Mouse (Mus musculus) heart, embryonic 11.5 days (tissue): ENCODE measurements around the gene Dpysl5. TPM values are rescaled to one million over a fixed set of nuclear protein-coding genes. Genes with fewer than 3 reads are reported as not detected.

Experiments used
- ATAC-seq: fragments of 200-750 bp; cut with Nextera tagmentation; replicated peaks from 2 replicates; pipeline ENCODE4 v1.8.0; 2017; ENCODE audit warnings: moderate library complexity; ENCODE audit not compliant: insufficient number of reproducible peaks, low FRiP score, low TSS enrichment
- H3K27ac ChIP-seq: fragments of 300-500 bp; sonication (generic); 2 replicates; pipeline ENCODE4 v1.5.1; 2014; ENCODE audit warnings: mild to moderate bottlenecking, low read depth, low read length
- H3K27me3 ChIP-seq: fragments of 300-500 bp; sonication (generic); 2 replicates; pipeline ENCODE4 v1.6.1; 2014; ENCODE audit warnings: mild to moderate bottlenecking, low read length, mixed read lengths; ENCODE audit not compliant: control insufficient read depth, insufficient read depth
- H3K36me3 ChIP-seq: fragments of 300-500 bp; sonication (generic); 2 replicates; pipeline ENCODE4 v1.6.1; 2014; ENCODE audit warnings: mild to moderate bottlenecking, low read length, moderate library complexity, mixed read lengths; ENCODE audit not compliant: control insufficient read depth, insufficient read depth
- H3K4me1 ChIP-seq: fragments of 300-500 bp; sonication (generic); 2 replicates; pipeline ENCODE4 v1.6.1; 2014; ENCODE audit warnings: low read length; ENCODE audit not compliant: control insufficient read depth, insufficient read depth
- H3K4me2 ChIP-seq: fragments of 300-500 bp; sonication (generic); 2 replicates; pipeline ENCODE4 v1.6.1; 2014; ENCODE audit warnings: mild to moderate bottlenecking, moderate library complexity
- H3K4me3 ChIP-seq: fragments of 300-500 bp; sonication (generic); 2 replicates; pipeline ENCODE4 v1.5.1; 2014; ENCODE audit warnings: low read depth, low read length
- H3K9ac ChIP-seq: fragments of 300-500 bp; sonication (generic); 2 replicates; pipeline ENCODE4 v1.6.1; 2014; ENCODE audit warnings: mild to moderate bottlenecking, low read depth, low read length, moderate library complexity
- H3K9me3 ChIP-seq: fragments of 300-500 bp; sonication (generic); replicated peaks from 2 replicates; pipeline ENCODE4 v1.6.1; 2016; ENCODE audit warnings: low read length; ENCODE audit not compliant: control insufficient read depth
- WGBS: fragments of 180-500 bp; shearing (Covaris S2); extraction: QIAGEN DNeasy Blood & Tissue Kit; methylation state at CpG from one replicate; pipeline ENCODE4 v1.1.7; 2014; ENCODE audit not compliant: insufficient replicate concordance; 5-methylcytosine and 5-hydroxymethylcytosine counted together
- polyA plus RNA-seq: library from polyadenylated mRNA; unstranded; fragments of >200 nt; fragmentation: Nextera tagmentation; extraction: Ambion mirVana; gene quantifications from 2 replicates; pipeline ENCODE4 v1.2.1, GENCODE M21; 2014

Dpysl5 gene
- polyA plus RNA-seq: 2.9 and 3.5 TPM in 2 replicates

- Histone ChIP-seq H3K4me2 (peak within 1 kb of the TSS; percentile 93), H3K27ac (no peak within 1 kb of the TSS), H3K36me3 (no peaks in the 10 kb centered on the region), H3K4me1 (peaks cover 7% of the 10 kb centered on the region), H3K4me3 (peak within 1 kb of the TSS; percentile 57), H3K9ac (peak within 1 kb of the TSS; percentile 60), H3K9me3 (no peaks in the 10 kb centered on the region), H3K27me3 (peaks cover 38% of the 10 kb centered on the region)
- under 1% methylated on average over 71 of the region's 71 CpGs for WGBS
- ATAC-seq: peak; percentile 85
Measured at GRCm38 (mm10) chr5:30711147-30712001, at the start of gene Dpysl5. Gene Dpysl5 (plus strand): TSS chr5:30711564.

GRCm38 (mm10) chr5:30665360-30665759, 46.0 kb upstream of the Dpysl5 start:
- no peak overlapping the region for H3K4me3 ChIP-seq
- no peak overlapping the region for H3K4me2 ChIP-seq
- ATAC-seq: no peak
- 89% methylated on average over 9 of the region's 9 CpGs for WGBS
- H3K27ac ChIP-seq: no peak overlapping the region
- H3K4me1 ChIP-seq: peaks cover 16% of the 10 kb centered on the region
- H3K36me3 ChIP-seq: peaks cover 10% of the 10 kb centered on the region; the same call in 1 of the 2 replicates
- H3K27me3 ChIP-seq: no peaks in the 10 kb centered on the region
- no peaks in the 10 kb centered on the region; the same call in 1 of the 2 replicates for H3K9me3 ChIP-seq
- H3K9ac ChIP-seq: no peak overlapping the region

- Histone ChIP-seq H3K4me1 (peaks cover 16% of the 10 kb centered on the region), H3K4me3 (peak overlapping the region; percentile 84), H3K27ac (peak overlapping the region; percentile 82), H3K27me3 (no peaks in the 10 kb centered on the region), H3K36me3 (peaks cover 12% of the 10 kb centered on the region; the same call in 1 of the 2 replicates), H3K9me3 (no peaks in the 10 kb centered on the region; the same call in 1 of the 2 replicates), H3K9ac (peak overlapping the region; percentile 72), H3K4me2 (peak overlapping the region; percentile 64)
- WGBS: 53% methylated on average over 6 of the region's 6 CpGs
- no peak for ATAC-seq
Measured at GRCm38 (mm10) chr5:30665968-30666367, 45.4 kb upstream of the Dpysl5 start.

GRCm38 (mm10) chr5:30666391-30667195, 44.8 kb upstream of the Dpysl5 start, which contains the start of gene Cenpa:
Gene Cenpa (plus strand): TSS chr5:30666777.
- peak within 1 kb of the TSS; percentile 82 for H3K27ac ChIP-seq
- peak within 1 kb of the TSS; percentile 64 for H3K4me2 ChIP-seq
- H3K27me3 ChIP-seq: no peaks in the 10 kb centered on the region
- WGBS: under 1% methylated on average over 40 of the region's 40 CpGs
- peak within 1 kb of the TSS; percentile 84 for H3K4me3 ChIP-seq
- H3K9ac ChIP-seq: peak within 1 kb of the TSS; percentile 82
- peak; percentile 88 for ATAC-seq
- H3K36me3 ChIP-seq: peaks cover 12% of the 10 kb centered on the region; the same call in 1 of the 2 replicates
- H3K4me1 ChIP-seq: peaks cover 16% of the 10 kb centered on the region
- H3K9me3 ChIP-seq: no peaks in the 10 kb centered on the region

DNA sequence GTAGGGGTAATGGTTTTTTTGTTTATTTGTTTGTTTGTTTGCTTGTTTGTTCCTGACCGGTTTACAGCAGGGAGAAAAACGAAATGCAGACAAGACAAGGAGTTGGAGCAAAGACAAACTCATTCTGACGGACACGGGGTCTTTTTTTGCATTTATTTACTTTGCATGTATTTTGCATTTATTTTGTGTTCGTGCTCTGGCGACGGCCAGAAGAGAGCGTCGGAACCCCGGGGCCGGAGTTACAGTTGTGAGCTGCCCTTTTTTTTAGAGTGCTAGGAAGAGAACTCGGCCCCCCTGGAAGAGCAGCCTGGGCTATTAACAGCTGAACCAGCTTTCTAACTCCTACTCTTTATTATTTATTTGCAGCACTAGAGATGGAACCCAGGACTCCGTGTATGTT, 44.1 kb upstream of the Dpysl5 start:
- Histone ChIP-seq H3K27me3 (no peaks in the 10 kb centered on the region), H3K27ac (peak overlapping the region; percentile 73), H3K9me3 (no peaks in the 10 kb centered on the region), H3K36me3 (peaks cover 12% of the 10 kb centered on the region; the same call in 1 of the 2 replicates), H3K9ac (peak overlapping the region; percentile 82), H3K4me3 (peak overlapping the region; percentile 84), H3K4me1 (peaks cover 16% of the 10 kb centered on the region), H3K4me2 (peak overlapping the region; percentile 64)
- 0% methylated on average over 13 of the region's 13 CpGs for WGBS
- no peak for ATAC-seq

DNA sequence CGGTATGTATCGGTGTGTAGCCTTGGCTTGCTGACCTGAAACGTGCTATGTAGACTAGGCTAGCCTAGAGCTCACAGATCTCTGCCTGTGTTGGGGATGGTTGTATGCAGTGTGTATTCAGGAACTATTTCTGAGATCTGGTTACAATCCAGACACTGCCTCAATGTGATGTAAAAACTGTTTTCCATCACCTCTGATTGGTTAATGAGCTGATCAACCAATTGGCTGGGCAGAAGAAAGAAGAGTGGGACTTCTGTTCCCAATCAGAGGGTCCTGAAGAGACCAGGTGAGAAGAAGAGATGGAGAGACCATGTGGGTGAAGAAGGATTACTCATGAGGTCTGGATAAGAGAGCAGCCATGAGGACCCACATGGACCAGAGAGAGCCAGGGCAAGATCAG, 43.7 kb upstream of the Dpysl5 start:
- 11% methylated on average over 3 of the region's 3 CpGs for WGBS
- H3K27ac ChIP-seq: no peak overlapping the region
- peaks cover 16% of the 10 kb centered on the region for H3K4me1 ChIP-seq
- H3K36me3 ChIP-seq: peaks cover 15% of the 10 kb centered on the region
- no peak for ATAC-seq
- peak overlapping the region; percentile 84 for H3K4me3 ChIP-seq
- H3K9me3 ChIP-seq: no peaks in the 10 kb centered on the region
- H3K27me3 ChIP-seq: no peaks in the 10 kb centered on the region
- H3K4me2 ChIP-seq: peak overlapping the region; percentile 64
- peak overlapping the region; percentile 82 for H3K9ac ChIP-seq

GRCm38 (mm10) chr5:30668637-30669495, 42.5 kb upstream of the Dpysl5 start:
- Histone ChIP-seq H3K9ac (peak overlapping the region; percentile 22; the same call in 1 of the 2 replicates), H3K9me3 (no peaks in the 10 kb centered on the region), H3K36me3 (peaks cover 25% of the 10 kb centered on the region), H3K4me1 (peaks cover 16% of the 10 kb centered on the region), H3K4me3 (peak overlapping the region; percentile 84; the same call in 1 of the 2 replicates), H3K27ac (no peak overlapping the region), H3K4me2 (peak overlapping the region; percentile 64), H3K27me3 (no peaks in the 10 kb centered on the region)
- 94% methylated on average over 9 of the region's 9 CpGs for WGBS
- no peak for ATAC-seq

DNA sequence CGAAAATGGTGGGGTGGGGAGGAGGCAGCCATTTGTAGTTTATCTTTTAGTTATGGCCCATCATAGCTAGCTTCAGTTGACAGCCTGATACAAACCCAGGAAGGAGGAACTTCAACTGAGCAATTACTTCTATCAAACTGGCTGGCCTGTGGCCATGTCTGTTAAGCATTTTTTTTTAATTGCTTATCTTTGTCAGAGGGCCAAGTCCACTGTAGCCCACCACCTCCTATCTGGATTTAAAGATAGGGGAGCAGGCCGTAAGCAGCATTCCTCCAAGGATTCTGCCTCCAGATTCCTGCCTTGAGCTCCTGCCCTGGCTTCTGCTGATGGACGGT, 41.9 kb upstream of the Dpysl5 start:
- Histone ChIP-seq H3K27me3 (no peaks in the 10 kb centered on the region), H3K4me2 (no peak overlapping the region), H3K9ac (no peak overlapping the region), H3K27ac (no peak overlapping the region), H3K4me3 (no peak overlapping the region), H3K9me3 (no peaks in the 10 kb centered on the region), H3K4me1 (peaks cover 16% of the 10 kb centered on the region), H3K36me3 (peaks cover 30% of the 10 kb centered on the region)
- WGBS: 65% methylated on average over 3 of the region's 3 CpGs
- no peak for ATAC-seq
